Mouse (Mus musculus): ENCODE data around the gene Sfxn1.

- TF ChIP-seq CTCF (IDR thresholded peaks at IDR 0.05; ENCODE audit: low read depth) (no peak), EP300 (IDR thresholded peaks at IDR 0.05; ENCODE audit: low read depth) (no peak)
Measured at GRCm38 (mm10) chr13:54048679-54049352, 22.9 kb upstream of the Sfxn1 start.
